Mouse (Mus musculus) B cell, adult 62 days (primary cell): ENCODE measurements around the gene Mxra7. TPM values are rescaled to one million over a fixed set of nuclear protein-coding genes. Genes with fewer than 3 reads are reported as not detected.

Experiments
- total RNA-seq: library from RNA; stranded (reverse); gene quantifications from 4 replicates; pipeline ENCODE4 v1.2.4, GENCODE M21; 2023

The Mxra7 gene
- 0.41 to 1.1 TPM in 2 of 4 replicates, not detected in the others for total RNA-seq

GRCm38 (mm10) chr11:116827534-116828165, at the start of gene Mxra7:
Gene Mxra7 (minus strand): TSS chr11:116828046.

GRCm38 (mm10) chr11:116852891-116853511, 25.2 kb upstream of the Mxra7 start, which contains the start of gene Srsf2:
Gene Srsf2 (minus strand): TSS chr11:116853094.

GRCm38 (mm10) chr11:116852291-116852890, 24.5 kb upstream of the Mxra7 start, which contains the start of gene Mfsd11:
Gene Mfsd11 (plus strand): TSS chr11:116852440.

GRCm38 (mm10) chr11:116843261-116844233, 15.7 kb upstream of the Mxra7 start, which contains the start of the genes Mettl23 and Jmjd6:
Gene Mettl23 (plus strand): TSS chr11:116843278.
Gene Jmjd6 (minus strand): TSS chr11:116843449.

GRCm38 (mm10) chr11:116775407-116775806, 52.4 kb downstream of the Mxra7 start, which contains the start of gene St6galnac1:
Gene St6galnac1 (minus strand): TSS chr11:116775507.

Other genes with a start within 250 kb of the Mxra7 start
- gene Ube2o, start 246.6 kb downstream of the Mxra7 start, total RNA-seq, result 20.7 to 31.3 TPM (median 27.4 TPM) in 4 replicates
- gene Aanat, start 241.6 kb downstream of the Mxra7 start, total RNA-seq, result not detected in 4 replicates
- gene Rhbdf2, start 201.0 kb downstream of the Mxra7 start, total RNA-seq, result 83.2 to 91.5 TPM (median 87.7 TPM) in 4 replicates
- not detected in 4 replicates for gene Prcd, start 174.5 kb downstream of the Mxra7 start, total RNA-seq
- gene Cygb, start 173.7 kb downstream of the Mxra7 start, total RNA-seq, result not detected in 4 replicates
- gene St6galnac1, start 52.5 kb downstream of the Mxra7 start, total RNA-seq, result not detected in 4 replicates
- gene Mettl23, start 15.2 kb upstream of the Mxra7 start, total RNA-seq, result 65.7 to 78.8 TPM (median 69.4 TPM) in 4 replicates
- gene Jmjd6, start 15.4 kb upstream of the Mxra7 start, total RNA-seq, result 66.4 to 77.8 TPM (median 70.9 TPM) in 4 replicates
- gene Mfsd11, start 24.4 kb upstream of the Mxra7 start, total RNA-seq, result 17.8 to 23.4 TPM (median 21.4 TPM) in 4 replicates
- 333 to 359 TPM (median 355 TPM) in 4 replicates for gene Srsf2, start 25.0 kb upstream of the Mxra7 start, total RNA-seq
- gene Mgat5b, start 90.8 kb upstream of the Mxra7 start, total RNA-seq, result not detected in 4 replicates